Mouse (Mus musculus) T-cell, adult 2 months (primary cell): ENCODE measurements around the gene Ccdc169.

Experiments used
- DNase-seq: peaks from one replicate; pipeline ENCODE4 v3.0.0; 2022; ENCODE audit warnings: low spot score

Ccdc169 gene

GRCm38 (mm10) chr3:55122336-55122870, 14.7 kb upstream of the Ccdc169 start:
- no peak for DNase-seq

- no peak for DNase-seq
Measured at GRCm38 (mm10) chr3:55123064-55123463, 14.1 kb upstream of the Ccdc169 start.

GRCm38 (mm10) chr3:55129181-55129692, 7.9 kb upstream of the Ccdc169 start:
- DNase-seq, result no peak

- no peak for DNase-seq
Measured at GRCm38 (mm10) chr3:55131576-55132233, 5.4 kb upstream of the Ccdc169 start.

GRCm38 (mm10) chr3:55139837-55140236, 2.7 kb downstream of the Ccdc169 start:
- no peak for DNase-seq

GRCm38 (mm10) chr3:55141401-55141800, 4.3 kb downstream of the Ccdc169 start:
- no peak for DNase-seq

GRCm38 (mm10) chr3:55144916-55145315, 7.8 kb downstream of the Ccdc169 start:
- DNase-seq, result no peak

GRCm38 (mm10) chr3:55146441-55146840, 9.3 kb downstream of the Ccdc169 start:
- no peak for DNase-seq

GRCm38 (mm10) chr3:55147156-55147555, 10.0 kb downstream of the Ccdc169 start:
- DNase-seq, result no peak

- DNase-seq, result no peak
Measured at GRCm38 (mm10) chr3:55148091-55148490, 11.0 kb downstream of the Ccdc169 start.

- no peak for DNase-seq
Measured at GRCm38 (mm10) chr3:55151656-55152433, 14.7 kb downstream of the Ccdc169 start.

- DNase-seq, result no peak
Measured at GRCm38 (mm10) chr3:55152673-55153334, 15.7 kb downstream of the Ccdc169 start.

GRCm38 (mm10) chr3:55154163-55154562, 17.0 kb downstream of the Ccdc169 start:
- no peak for DNase-seq

- DNase-seq, result no peak
Measured at GRCm38 (mm10) chr3:55157413-55157812, 20.3 kb downstream of the Ccdc169 start.

GRCm38 (mm10) chr3:55161144-55161543, 24.0 kb downstream of the Ccdc169 start:
- DNase-seq, result no peak

- no peak for DNase-seq
Measured at GRCm38 (mm10) chr3:55163510-55163909, 26.4 kb downstream of the Ccdc169 start.

- DNase-seq, result no peak
Measured at GRCm38 (mm10) chr3:55172478-55172877, 35.3 kb downstream of the Ccdc169 start.

GRCm38 (mm10) chr3:55177271-55177670, 40.1 kb downstream of the Ccdc169 start:
- no peak for DNase-seq

- DNase-seq, result no peak
Measured at GRCm38 (mm10) chr3:55181766-55182165, 44.6 kb downstream of the Ccdc169 start, which contains the start of gene Sohlh2. Gene Sohlh2 (plus strand): TSS chr3:55182028.

GRCm38 (mm10) chr3:55191668-55192067, 54.5 kb downstream of the Ccdc169 start:
- DNase-seq, result no peak

- no peak for DNase-seq
Measured at GRCm38 (mm10) chr3:55193351-55193750, 56.2 kb downstream of the Ccdc169 start.

- DNase-seq, result no peak
Measured at GRCm38 (mm10) chr3:55194792-55195191, 57.7 kb downstream of the Ccdc169 start.
